Mouse (Mus musculus): ENCODE data around the gene Runx1. TPM values are rescaled to one million over a fixed set of nuclear protein-coding genes. Genes with fewer than 3 reads are reported as not detected.
A peak's percentile ranks its signal among the peaks of the same experiment; 100 is the strongest.

Runx1 gene
- total RNA-seq, 2 experiments from 2014 or later = 3.0 to 3.3 TPM

- intact Hi-C loops (cut with DNase I) = no loop called here
- DNase-seq = no peak
These were observed 193.7 kb downstream of the Runx1 start for GRCm38 (mm10) chr16:92632115-92632763.

GRCm38 (mm10) chr16:92631637-92632036 is 194.3 kb downstream of the Runx1 start:
- no peak for DNase-seq
- intact Hi-C loops (cut with DNase I) = no loop called here

- intact Hi-C loops (cut with DNase I) = no loop called here
- DNase-seq = no peak
These were observed 195.0 kb downstream of the Runx1 start for GRCm38 (mm10) chr16:92630950-92631349.

GRCm38 (mm10) chr16:92629829-92630228 is 196.1 kb downstream of the Runx1 start:
- no peak for DNase-seq
- intact Hi-C loops (cut with DNase I) = no loop called here

- intact Hi-C loops (cut with DNase I) = no loop called here
These were observed 198.7 kb downstream of the Runx1 start for GRCm38 (mm10) chr16:92627262-92627661.

GRCm38 (mm10) chr16:92623953-92624352 is 202.0 kb downstream of the Runx1 start:
- DNase-seq = no peak
- intact Hi-C loops (cut with DNase I) = no loop called here

More at GRCm38 (mm10) chr16:92627262-92627661, 198.7 kb downstream of the Runx1 start:
- DNase-seq = no peak

- no peak for DNase-seq
- intact Hi-C loops (cut with DNase I) = no loop called here
These were observed 204.1 kb downstream of the Runx1 start for GRCm38 (mm10) chr16:92621859-92622258.

GRCm38 (mm10) chr16:92620841-92621518 is 205.0 kb downstream of the Runx1 start:
- intact Hi-C loops (cut with DNase I) = no loop called here
- no peak for DNase-seq

- DNase-seq = no peak
- intact Hi-C loops (cut with DNase I) = no loop called here
These were observed 209.1 kb downstream of the Runx1 start for GRCm38 (mm10) chr16:92616839-92617238.

GRCm38 (mm10) chr16:92615234-92615799 is 210.6 kb downstream of the Runx1 start:
- no peak for DNase-seq
- intact Hi-C loops (cut with DNase I) = no loop called here

- DNase-seq = no peak
- intact Hi-C loops (cut with DNase I) = no loop called here
These were observed 213.4 kb downstream of the Runx1 start for GRCm38 (mm10) chr16:92612546-92612945.

- intact Hi-C loops (cut with DNase I) = no loop called here
- DNase-seq = peak in 1 of 2 experiments; percentile 24
These were observed 214.3 kb downstream of the Runx1 start for GRCm38 (mm10) chr16:92611641-92612149.

- intact Hi-C loops (cut with DNase I) = no loop called here
- DNase-seq = no peak
These were observed 215.5 kb downstream of the Runx1 start for GRCm38 (mm10) chr16:92610464-92610863.

- DNase-seq = no peak
- intact Hi-C loops (cut with DNase I) = loop anchor here (5.0 kb wide), 2 partner anchors 37 to 88 kb away; no protein-coding TSS in a partner anchor
These were observed 216.3 kb downstream of the Runx1 start for GRCm38 (mm10) chr16:92609717-92610077.

- DNase-seq = peak in 1 of 2 experiments; percentile 36
- intact Hi-C loops (cut with DNase I) = loop anchor here (5.0 kb wide), 2 partner anchors 37 to 88 kb away; no protein-coding TSS in a partner anchor
These were observed 216.8 kb downstream of the Runx1 start for GRCm38 (mm10) chr16:92609006-92609716.

GRCm38 (mm10) chr16:92608180-92608960 is 217.6 kb downstream of the Runx1 start:
- DNase-seq = peak in 1 of 2 experiments; percentile 8
- intact Hi-C loops (cut with DNase I) = loop anchor here (5.0 kb wide), 2 partner anchors 36 to 89 kb away; no protein-coding TSS in a partner anchor

- intact Hi-C loops (cut with DNase I) = loop anchor here (5.0 kb wide), 2 partner anchors 34 to 91 kb away; no protein-coding TSS in a partner anchor
- no peak for DNase-seq
These were observed 219.4 kb downstream of the Runx1 start for GRCm38 (mm10) chr16:92606491-92606965.

- intact Hi-C loops (cut with DNase I) = loop anchor here (5.0 kb wide), 2 partner anchors 34 to 91 kb away; no protein-coding TSS in a partner anchor
- DNase-seq = no peak
These were observed 220.1 kb downstream of the Runx1 start for GRCm38 (mm10) chr16:92605606-92606490.

GRCm38 (mm10) chr16:92602504-92602903 is 223.4 kb downstream of the Runx1 start:
- no peak for DNase-seq
- intact Hi-C loops (cut with DNase I) = no loop called here

Data from gastrocnemius, postnatal 36 days (tissue).